Mouse (Mus musculus) C2C12 (cell line): Measurements from ENCODE around the gene Fxr1. TPM values are rescaled to one million over a fixed set of nuclear protein-coding genes. Genes with fewer than 3 reads are reported as not detected.

Source experiments
- H3K27me3 ChIP-seq: one replicate; pipeline ENCODE4 v1.6.1; 2011; ENCODE audit not compliant: control insufficient read depth, insufficient read depth, insufficient read length
- H3K36me3 ChIP-seq: one replicate; pipeline ENCODE4 v1.6.1; 2011; ENCODE audit not compliant: control insufficient read depth, insufficient read depth
- H3K4me3 ChIP-seq: one replicate; pipeline ENCODE4 v1.5.1; 2011; ENCODE audit warnings: mild to moderate bottlenecking, control low read depth; ENCODE audit not compliant: poor library complexity, insufficient read depth, severe bottlenecking
- H3K79me2 ChIP-seq: one replicate; pipeline ENCODE4 v1.6.1; 2011; ENCODE audit not compliant: control insufficient read depth, insufficient read depth
- H3K79me3 ChIP-seq: one replicate; pipeline ENCODE4 v1.6.1; 2011; ENCODE audit warnings: low read depth, control low read depth
- H3ac ChIP-seq: one replicate; pipeline ENCODE3; 2011; ENCODE audit warnings: low read depth; ENCODE audit not compliant: control insufficient read depth, insufficient read length
- CEBPB ChIP-seq: IDR thresholded peaks from one replicate; pipeline ENCODE4 v1.6.1; 2011; ENCODE audit warnings: low read depth, mild to moderate bottlenecking, control low read depth, moderate library complexity
- CTCF ChIP-seq: IDR thresholded peaks from one replicate; pipeline ENCODE4 v1.5.1; 2011; ENCODE audit not compliant: control insufficient read depth, insufficient read depth, insufficient read length
- FOSL1 ChIP-seq: IDR thresholded peaks from one replicate; pipeline ENCODE4 v1.8.0; 2011; ENCODE audit warnings: mild to moderate bottlenecking, low read length; ENCODE audit not compliant: poor library complexity, insufficient read depth, severe bottlenecking
- MAX ChIP-seq: IDR thresholded peaks from one replicate; pipeline ENCODE4 v1.6.1; 2011; ENCODE audit warnings: mild to moderate bottlenecking, control low read depth
- MYOD1 ChIP-seq: IDR thresholded peaks from one replicate; pipeline ENCODE4 v1.6.1; 2011; ENCODE audit warnings: low read depth; ENCODE audit not compliant: control insufficient read depth, insufficient read length
- MYOG ChIP-seq: IDR thresholded peaks from one replicate; pipeline ENCODE4 v1.6.1; 2011; ENCODE audit not compliant: control insufficient read depth, insufficient read length; ENCODE audit errors: extremely low read depth
- USF1 ChIP-seq: IDR thresholded peaks from one replicate; pipeline ENCODE4 v1.6.1; 2011; ENCODE audit warnings: low read depth, mild to moderate bottlenecking, control low read depth, moderate library complexity
- polyA plus RNA-seq: library from polyadenylated mRNA; unstranded; fragments of >200 nt; fragmentation: generic; extraction: Trizol; gene quantifications from one replicate; pipeline ENCODE4 v1.2.1, GENCODE M21; 2012; ENCODE audit warnings: missing spikeins

The Fxr1 gene
- polyA plus RNA-seq, 1 experiment: 33.9 TPM

DNA sequence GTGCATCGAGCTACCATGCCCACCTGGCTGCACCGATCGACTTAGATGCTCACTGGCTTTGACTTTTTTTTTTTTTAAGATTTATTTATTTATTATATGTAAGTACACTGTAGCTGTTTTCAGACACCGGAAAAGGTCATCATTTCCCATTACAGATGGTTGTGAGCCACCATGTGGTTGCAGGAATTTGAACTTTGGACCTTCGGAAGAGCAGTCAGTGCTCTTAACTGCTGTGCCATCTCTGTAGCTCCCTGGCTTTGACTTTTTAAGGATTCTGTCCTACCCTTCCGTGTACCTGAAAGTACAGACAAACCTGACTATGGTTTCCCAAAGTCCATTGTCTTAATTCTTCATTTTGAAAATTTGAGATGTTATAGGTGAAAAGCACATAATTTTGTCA, 53.0 kb downstream of the Fxr1 start:
- no peaks in the 10 kb centered on the region for H3K27me3 ChIP-seq
- no peak overlapping the region for H3ac ChIP-seq
- peaks cover 98% of the 10 kb centered on the region for H3K36me3 ChIP-seq
- no peaks in the 10 kb centered on the region for H3K79me3 ChIP-seq
- TF ChIP-seq CTCF (no peak), MAX (no peak), FOSL1 (no peak), MYOD1 (no peak), MYOG (no peak), CEBPB (no peak), USF1 (no peak)
- no peaks in the 10 kb centered on the region for H3K79me2 ChIP-seq
- H3K4me3 ChIP-seq: no peak overlapping the region

DNA sequence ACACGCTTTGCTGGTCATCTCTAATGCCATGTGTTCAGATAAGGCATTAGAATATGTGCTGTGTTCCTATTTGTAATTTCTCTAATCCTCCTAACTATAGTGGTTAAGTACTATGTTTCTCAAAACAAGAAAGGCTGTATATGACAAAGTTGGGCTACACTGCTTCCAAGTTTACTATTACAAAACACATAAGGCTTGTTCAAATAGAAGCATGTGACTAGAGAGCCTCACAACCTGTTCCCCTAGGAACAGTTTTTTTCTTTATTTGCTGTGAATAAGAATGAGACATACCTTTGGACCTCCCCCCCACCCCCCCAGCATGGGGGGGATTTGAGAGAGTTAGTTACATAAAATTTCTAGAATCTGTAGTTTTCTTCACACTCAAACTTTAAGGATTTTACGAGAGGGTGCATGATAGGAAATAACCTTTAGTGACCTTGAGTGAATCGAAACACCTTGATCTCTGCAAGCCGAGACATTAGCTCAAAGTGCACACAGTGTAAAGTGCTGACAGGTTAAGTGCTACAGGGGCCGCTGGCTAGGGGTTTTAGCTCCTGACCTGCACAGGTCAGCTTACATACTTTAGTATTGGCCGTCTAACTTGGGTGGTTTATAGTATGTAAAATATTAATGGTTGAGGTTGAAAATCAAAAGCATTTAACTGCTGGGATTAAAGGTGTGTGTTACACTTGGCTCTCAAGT, 56.5 kb downstream of the Fxr1 start:
- Histone ChIP-seq H3K79me3 (no peaks in the 10 kb centered on the region), H3K36me3 (peaks cover 80% of the 10 kb centered on the region), H3K27me3 (no peaks in the 10 kb centered on the region), H3K4me3 (no peak overlapping the region), H3K79me2 (peaks cover 9% of the 10 kb centered on the region), H3ac (no peak overlapping the region)
- TF ChIP-seq CEBPB (no peak), USF1 (no peak), FOSL1 (no peak), MAX (no peak)

DNA sequence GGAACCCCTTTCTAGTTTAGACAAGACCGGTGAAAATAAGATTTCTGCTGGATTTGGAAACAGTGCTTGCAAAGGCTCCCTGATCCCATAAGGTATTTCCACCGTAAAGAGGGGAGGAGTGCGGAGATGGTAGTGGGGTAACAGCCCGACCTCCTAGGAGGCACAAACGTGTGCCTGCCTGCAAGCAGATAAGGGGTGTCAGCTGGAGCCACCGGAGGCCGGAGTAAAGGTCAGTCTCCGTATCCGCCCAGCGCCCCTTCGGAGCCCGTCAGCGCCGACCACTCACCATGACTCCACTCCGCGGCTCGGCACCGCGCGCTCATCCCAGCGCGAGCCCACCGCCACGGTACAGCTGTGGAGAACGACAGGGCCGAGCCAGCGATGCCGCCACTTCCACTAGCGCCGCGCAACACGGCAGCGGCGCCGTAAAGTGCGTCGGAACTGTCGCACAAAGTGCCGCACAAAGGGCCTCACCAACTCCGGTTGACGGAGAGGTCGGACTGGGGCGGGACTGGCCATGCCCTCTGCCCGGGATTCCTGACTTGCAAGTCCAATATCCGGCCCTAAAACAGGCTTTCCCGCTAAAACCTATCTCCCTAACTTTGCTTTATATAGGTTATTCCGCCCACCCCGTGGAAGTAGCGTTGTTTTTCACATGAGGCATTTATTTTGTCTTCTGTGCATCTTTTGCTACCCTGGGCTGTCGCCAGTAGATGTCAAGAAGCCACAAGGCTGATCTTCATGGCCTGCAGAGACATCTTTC, 61.3 kb downstream of the Fxr1 start, which contains the start of gene Dnajc19:
TSS of gene Dnajc19 (minus strand) at position 422 of the 763 bp plus-strand sequence.
- Histone ChIP-seq H3K4me3 (peak within 1 kb of the TSS; percentile 75), H3K79me2 (peaks cover 9% of the 10 kb centered on the region), H3K27me3 (no peaks in the 10 kb centered on the region), H3ac (peak within 1 kb of the TSS; percentile 87), H3K79me3 (no peaks in the 10 kb centered on the region), H3K36me3 (peaks cover 32% of the 10 kb centered on the region)
- TF ChIP-seq CEBPB (no peak), FOSL1 (no peak), MYOD1 (no peak), CTCF (no peak), MAX (no peak), USF1 (no peak), MYOG (no peak)

DNA sequence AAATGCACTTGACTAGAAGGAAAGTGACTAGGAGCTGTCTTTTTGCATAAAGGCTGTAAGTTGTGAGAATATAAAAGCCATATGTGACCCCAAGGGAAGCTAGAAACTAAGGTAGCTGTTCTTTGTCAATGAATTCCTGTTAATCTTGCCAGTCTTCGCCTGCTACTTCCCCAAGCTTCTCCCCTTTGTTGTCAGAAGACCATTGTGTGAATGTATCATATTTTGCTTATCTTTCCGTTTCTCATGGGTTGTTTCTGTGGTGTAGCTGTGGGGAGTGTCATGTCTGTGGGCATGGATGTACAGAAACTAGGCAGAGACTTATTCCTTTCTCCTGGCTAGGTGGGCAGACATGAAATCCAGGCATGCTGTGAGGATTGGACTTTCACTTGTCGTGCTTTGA, 62.2 kb downstream of the Fxr1 start:
- H3K79me3 ChIP-seq: no peaks in the 10 kb centered on the region
- no peak overlapping the region for H3K4me3 ChIP-seq
- peaks cover 9% of the 10 kb centered on the region for H3K79me2 ChIP-seq
- TF ChIP-seq MYOD1 (no peak), USF1 (no peak), MAX (no peak), FOSL1 (no peak), CEBPB (no peak), MYOG (no peak), CTCF (no peak)
- H3ac ChIP-seq: no peak overlapping the region
- peaks cover 23% of the 10 kb centered on the region for H3K36me3 ChIP-seq
- H3K27me3 ChIP-seq: no peaks in the 10 kb centered on the region

DNA sequence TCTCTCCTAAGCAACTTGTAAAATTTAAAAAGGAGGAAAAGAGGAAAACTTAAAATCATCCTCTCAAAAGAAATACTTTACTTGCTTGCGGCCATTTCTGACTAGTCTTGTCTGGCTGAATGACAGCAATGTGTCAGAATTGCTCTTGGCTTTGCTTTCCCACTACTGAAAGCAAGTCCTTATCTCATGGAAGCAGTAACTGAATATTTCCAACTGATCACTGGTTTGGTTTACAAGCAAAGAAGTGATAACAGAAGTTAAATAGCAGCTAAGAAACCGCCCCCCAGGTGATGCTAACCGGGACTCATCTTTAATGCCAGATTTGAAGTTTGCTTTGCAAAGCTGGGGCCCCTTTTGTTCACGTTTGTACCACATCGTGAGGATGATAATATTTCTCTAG, 63.9 kb downstream of the Fxr1 start:
- Histone ChIP-seq H3K79me2 (peaks cover 9% of the 10 kb centered on the region), H3K36me3 (peaks cover 6% of the 10 kb centered on the region), H3K79me3 (no peaks in the 10 kb centered on the region), H3K27me3 (no peaks in the 10 kb centered on the region), H3K4me3 (no peak overlapping the region), H3ac (no peak overlapping the region)
- TF ChIP-seq MYOG (no peak), MAX (no peak), MYOD1 (no peak), USF1 (no peak), CEBPB (no peak), FOSL1 (no peak), CTCF (no peak)
